Mouse (Mus musculus): ENCODE data around the gene Coro7.
"Not testable (repeated sequence)": the region's sequence is repeated elsewhere in the genome, so short reads cannot be mapped to it uniquely, and the experiment has no call there.

Coro7 gene

GRCm38 (mm10) chr16:4595527-4595963 is 84.0 kb downstream of the Coro7 start:
- DNase-seq (ENCODE audit: low read depth, low spot score): no peak

- no peak for DNase-seq (ENCODE audit: low read depth, low spot score)
These were observed 84.6 kb downstream of the Coro7 start for GRCm38 (mm10) chr16:4594814-4595526.

GRCm38 (mm10) chr16:4593971-4594813 is 85.4 kb downstream of the Coro7 start, which contains the start of gene Glis2:
Gene Glis2, plus strand, starts transcription at chr16:4594713.
- DNase-seq (ENCODE audit: low read depth, low spot score): no peak

- no peak for DNase-seq (ENCODE audit: low read depth, low spot score)
These were observed 86.4 kb downstream of the Coro7 start for GRCm38 (mm10) chr16:4592909-4593875.

- DNase-seq (ENCODE audit: low read depth, low spot score): no peak
These were observed 89.3 kb downstream of the Coro7 start for GRCm38 (mm10) chr16:4590236-4590635.

GRCm38 (mm10) chr16:4587516-4588210 is 91.9 kb downstream of the Coro7 start:
- no peak for DNase-seq (ENCODE audit: low read depth, low spot score)

GRCm38 (mm10) chr16:4586531-4587123 is 93.0 kb downstream of the Coro7 start:
- DNase-seq (ENCODE audit: low read depth, low spot score): peak; percentile 94

GRCm38 (mm10) chr16:4585642-4586530 is 93.7 kb downstream of the Coro7 start:
- DNase-seq (ENCODE audit: low read depth, low spot score): no peak

- DNase-seq (ENCODE audit: low read depth, low spot score): no peak
These were observed 95.1 kb downstream of the Coro7 start for GRCm38 (mm10) chr16:4584438-4584837.

GRCm38 (mm10) chr16:4583807-4584206 is 95.8 kb downstream of the Coro7 start:
- DNase-seq (ENCODE audit: low read depth, low spot score): no peak

- DNase-seq (ENCODE audit: low read depth, low spot score): not testable (repeated sequence)
These were observed 98.4 kb downstream of the Coro7 start for GRCm38 (mm10) chr16:4581179-4581578.

GRCm38 (mm10) chr16:4578630-4579029 is 100.9 kb downstream of the Coro7 start:
- DNase-seq (ENCODE audit: low read depth, low spot score): no peak

- no peak for DNase-seq (ENCODE audit: low read depth, low spot score)
These were observed 102.7 kb downstream of the Coro7 start for GRCm38 (mm10) chr16:4576873-4577272.
